Comparison of ENCODE assay signal across 14 mouse cellular contexts in the genomic region with DNA sequence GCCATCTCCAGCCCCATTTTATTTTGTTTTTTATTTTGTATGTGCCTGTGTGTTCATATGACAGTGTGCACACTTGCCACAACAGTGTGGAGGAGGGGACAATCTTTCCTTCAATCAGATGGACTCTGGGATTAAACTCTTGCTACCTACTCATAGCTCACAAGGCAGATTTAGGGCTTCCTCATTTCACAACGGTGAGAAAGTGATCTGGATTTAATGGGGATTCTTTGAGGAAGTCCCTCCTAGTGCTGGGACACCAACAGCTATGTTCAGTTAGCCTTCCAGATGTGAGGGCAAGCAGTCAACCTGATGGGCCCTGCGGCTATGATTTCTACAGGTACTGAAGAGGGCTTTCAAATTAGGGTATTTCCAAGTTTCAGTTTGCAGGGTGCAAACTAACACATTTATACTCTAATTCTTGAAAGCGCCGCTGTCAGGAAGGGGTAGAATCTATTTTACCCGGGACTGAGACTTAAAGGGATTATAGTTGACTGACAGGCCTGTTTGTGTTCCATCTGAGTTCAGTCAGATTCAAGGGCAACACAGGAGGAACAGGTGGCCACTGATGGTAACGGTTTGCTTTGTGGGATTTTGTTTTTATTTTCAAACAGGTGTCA.
"Had no signal": no experiment of that assay in that cellular context is flagged by ENCODE, and none has a peak within 500 bp of the region (broad histone marks: within the 10 kb centered on the region; RNA-seq: fewer than 3 reads in every experiment).

No protein-coding gene starts in this region.

- H3K9me3 ChIP-seq: intestine, embryonic 15.5 days; kidney, embryonic 15.5 days; liver, embryonic 13.5 days; lung, embryonic 15.5 days; neural tube, embryonic 12.5 days had no signal

- ATAC-seq: intestine, embryonic 15.5 days; liver, postnatal 0 days had no signal

- H3K4me1 ChIP-seq: lung, embryonic 15.5 days had no signal

- H3K4me2 ChIP-seq: intestine, embryonic 15.5 days; kidney, embryonic 15.5 days; liver, embryonic 13.5 days; lung, embryonic 15.5 days; neural tube, embryonic 12.5 days had no signal

- DNase-seq: kidney, adult 2 months; kidney, postnatal 14 days; liver; liver, embryonic 13.5 days; liver, postnatal 0 days; lung, postnatal 14 days; midbrain, embryonic 14.5 days had no signal

- H3K27ac ChIP-seq: intestine, embryonic 15.5 days; kidney, embryonic 15.5 days; left cerebral cortex, adult 2 months; liver, embryonic 13.5 days; lung, embryonic 15.5 days; macrophage; neural tube, embryonic 12.5 days; stomach, postnatal 0 days had no signal

- H3K27me3 ChIP-seq: intestine, embryonic 15.5 days; kidney, embryonic 15.5 days; liver, embryonic 13.5 days; lung, embryonic 15.5 days; neural tube, embryonic 12.5 days had no signal

- H3K9ac ChIP-seq: intestine, embryonic 15.5 days; kidney, embryonic 15.5 days; liver, embryonic 13.5 days; liver, postnatal 0 days; lung, embryonic 15.5 days; neural tube, embryonic 12.5 days had no signal

- H3K4me3 ChIP-seq: intestine, embryonic 15.5 days; kidney, embryonic 15.5 days; left cerebral cortex, adult 2 months; liver, embryonic 13.5 days; lung, embryonic 15.5 days; neural tube, embryonic 12.5 days had no signal
